Mouse (Mus musculus) heart, postnatal 36 days (tissue): ENCODE data around the gene Renbp. TPM values are rescaled to one million over a fixed set of nuclear protein-coding genes. Genes with fewer than 3 reads are reported as not detected.

Source experiments
- DNase-seq, 2 experiments: peaks; one replicate each; pipeline ENCODE4 v3.0.0; 2021 to 2022
- intact Hi-C: fragments of 180-260 bp; cut with DNase I; formaldehyde crosslinking; loops from one replicate; pipeline ENCODE4 v1.15.1; 2025
- total RNA-seq, 2 experiments: library from RNA; stranded (reverse); gene quantifications; 2 replicates each; pipeline ENCODE4 v1.2.3; 2021

The Renbp gene
- total RNA-seq, result 1 to 10 TPM; 5.4 to 6.7 TPM

DNA sequence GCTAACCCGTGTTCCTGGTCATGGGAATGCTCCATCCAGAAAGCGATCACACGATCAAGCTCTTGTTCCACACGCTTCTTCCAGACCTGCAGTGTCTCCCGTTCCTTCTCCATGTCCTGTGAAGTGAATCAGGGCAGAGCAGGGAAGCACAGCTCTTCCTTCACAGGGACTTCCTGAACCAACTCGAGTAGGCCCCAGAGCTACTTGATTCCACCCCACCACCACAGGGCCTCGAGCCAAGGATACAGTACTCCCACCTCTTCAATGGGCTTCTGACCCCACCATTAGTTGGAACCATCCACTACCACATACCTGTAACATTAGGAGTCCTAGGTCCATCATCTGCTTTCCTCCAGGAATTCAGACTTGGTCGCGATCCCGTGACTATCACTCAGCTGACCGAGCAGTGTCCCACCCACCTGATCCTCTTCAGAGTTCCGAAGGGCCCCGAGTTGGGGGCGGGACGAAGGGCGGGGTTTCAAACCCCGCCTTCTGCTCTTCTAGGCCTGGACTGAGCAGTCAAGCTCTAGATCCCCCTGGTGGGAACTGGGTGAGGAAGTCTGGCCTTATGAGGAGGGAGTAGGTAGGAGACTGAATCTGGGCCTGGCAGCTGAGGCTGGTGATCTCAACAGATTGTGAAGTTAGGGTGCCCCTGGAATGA, at the start of gene Renbp:
Renbp (minus strand) TSS at position 449 of the 661 bp plus-strand sequence.
- intact Hi-C loops, result no loop called here
- DNase-seq, result peak; percentile 55 to 61

DNA sequence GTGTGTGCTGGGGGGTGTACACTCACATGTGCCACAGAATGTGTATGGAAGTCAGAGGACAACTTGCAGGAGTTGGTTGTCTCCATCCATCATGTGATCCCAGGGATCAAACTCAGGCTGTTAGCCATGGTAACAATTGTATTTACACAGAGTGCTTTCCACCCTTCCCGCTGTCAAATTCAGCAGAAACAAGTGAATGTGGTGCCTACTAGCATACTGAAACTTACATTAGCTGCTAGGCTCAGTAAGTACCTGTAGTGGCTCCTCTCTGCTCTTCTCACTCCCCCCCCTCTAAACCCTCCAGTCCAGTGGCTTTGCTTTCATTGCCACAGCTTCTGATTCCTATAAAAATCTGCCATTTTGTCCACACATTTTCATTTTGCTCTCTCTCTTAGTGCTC, 47.1 kb upstream of the Renbp start:
- no peak for DNase-seq
- intact Hi-C loops, result no loop called here

DNA sequence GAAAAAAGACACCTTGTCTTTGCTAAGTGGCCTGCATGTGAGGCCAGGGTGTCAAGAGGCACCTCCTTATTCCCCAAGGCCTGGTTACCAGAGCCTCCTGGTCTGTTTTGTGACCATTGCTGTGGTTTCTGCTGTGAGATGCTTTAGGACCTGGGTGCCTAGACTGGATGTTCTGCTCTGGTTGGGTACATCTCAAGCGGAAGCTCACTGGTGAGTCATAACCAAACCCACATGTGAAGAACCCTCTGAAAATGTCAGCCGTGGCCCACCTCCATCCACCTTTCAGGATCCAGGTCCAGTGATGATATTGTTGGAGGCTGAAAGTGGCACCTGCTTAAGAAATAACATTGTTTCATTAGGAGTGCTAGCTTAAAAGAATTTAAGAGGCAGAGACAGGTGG, 45.6 kb upstream of the Renbp start:
- intact Hi-C loops, result no loop called here
- DNase-seq, result no peak

DNA sequence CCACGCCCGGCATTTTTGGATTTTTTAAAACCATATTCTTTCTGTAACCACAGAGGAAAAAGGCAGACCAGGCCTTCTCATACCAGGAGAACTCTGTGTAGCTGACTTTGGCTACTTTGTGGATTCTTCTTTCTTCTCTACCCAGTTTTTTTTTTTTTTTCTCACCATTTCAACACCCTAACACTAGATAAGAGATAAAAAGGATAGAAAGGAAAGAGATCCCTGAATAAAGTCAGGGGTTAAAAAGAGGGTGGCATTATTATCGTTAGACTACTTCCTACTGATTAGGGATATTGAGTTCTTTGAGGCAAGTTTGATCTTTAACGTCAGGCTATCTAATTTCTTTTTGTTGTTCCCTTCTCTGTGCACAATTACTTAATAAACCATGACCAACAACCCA, 42.1 kb upstream of the Renbp start:
- DNase-seq, result no peak
- intact Hi-C loops, result no loop called here

DNA sequence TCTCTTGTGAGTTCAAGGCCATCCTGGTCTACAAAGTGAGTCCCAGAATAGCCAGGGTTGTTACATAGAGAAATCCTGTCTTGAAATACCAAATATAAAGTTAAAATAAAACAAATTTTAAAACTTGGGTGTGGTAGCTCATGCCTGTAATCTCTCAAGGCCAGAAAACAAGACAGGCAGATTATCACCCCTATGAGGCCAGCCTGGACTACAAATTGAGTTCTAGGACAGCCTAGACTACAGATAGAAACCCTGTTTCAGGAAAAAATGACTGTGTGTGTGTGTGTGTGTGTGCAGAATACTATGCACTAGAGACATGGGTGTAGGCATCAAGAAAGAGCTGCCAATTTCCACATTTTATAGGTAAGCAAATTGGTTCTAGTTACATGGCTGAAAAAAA, 40.1 kb upstream of the Renbp start:
- intact Hi-C loops, result no loop called here
- no peak for DNase-seq

DNA sequence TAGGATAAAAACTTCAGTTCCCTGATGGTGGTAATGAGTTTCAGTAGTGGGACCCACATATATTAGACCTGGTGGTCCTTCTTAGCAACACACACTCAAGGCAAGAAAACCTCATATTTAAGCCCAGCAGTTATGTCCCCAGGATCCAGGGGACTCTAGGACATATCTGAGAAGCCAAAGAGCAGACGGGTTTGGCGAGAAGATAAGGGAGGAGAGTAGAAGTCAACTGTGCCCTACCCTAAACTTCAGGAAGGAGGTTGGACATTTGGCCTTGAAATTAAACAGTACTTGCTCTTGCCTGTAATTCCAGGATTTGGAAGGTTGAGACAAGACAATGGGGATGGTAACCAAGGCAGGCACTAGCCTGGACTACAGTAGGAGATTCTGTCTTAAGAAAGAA, 39.1 kb upstream of the Renbp start:
- DNase-seq, result no peak
- intact Hi-C loops, result loop anchor here (2.0 to 5.0 kb wide), 3 partner anchors 53 to 443 kb away; partner anchors contain the start of gene Irak1

DNA sequence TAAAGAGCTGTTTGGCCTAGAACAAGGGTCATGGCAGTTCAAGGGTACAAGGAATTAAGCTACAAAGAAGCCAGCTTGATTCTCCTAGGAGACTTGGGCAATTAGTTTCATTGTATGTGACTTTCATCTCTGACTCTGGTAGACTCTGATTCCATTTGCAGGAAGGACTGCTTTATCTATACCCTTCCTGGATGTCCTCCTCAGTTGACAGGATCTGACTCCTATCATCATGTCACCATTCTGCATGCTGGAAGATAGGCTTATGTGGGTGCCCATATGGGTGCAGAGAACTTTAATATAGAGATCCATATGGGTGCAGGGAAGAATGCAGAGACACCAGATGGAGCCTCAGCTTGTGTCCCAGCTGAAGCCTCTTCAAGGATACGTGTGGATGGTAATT, 38.5 kb upstream of the Renbp start:
- intact Hi-C loops, result loop anchor here (2.0 to 5.0 kb wide), 3 partner anchors 54 to 443 kb away; partner anchors contain the start of gene Irak1
- DNase-seq, result no peak

DNA sequence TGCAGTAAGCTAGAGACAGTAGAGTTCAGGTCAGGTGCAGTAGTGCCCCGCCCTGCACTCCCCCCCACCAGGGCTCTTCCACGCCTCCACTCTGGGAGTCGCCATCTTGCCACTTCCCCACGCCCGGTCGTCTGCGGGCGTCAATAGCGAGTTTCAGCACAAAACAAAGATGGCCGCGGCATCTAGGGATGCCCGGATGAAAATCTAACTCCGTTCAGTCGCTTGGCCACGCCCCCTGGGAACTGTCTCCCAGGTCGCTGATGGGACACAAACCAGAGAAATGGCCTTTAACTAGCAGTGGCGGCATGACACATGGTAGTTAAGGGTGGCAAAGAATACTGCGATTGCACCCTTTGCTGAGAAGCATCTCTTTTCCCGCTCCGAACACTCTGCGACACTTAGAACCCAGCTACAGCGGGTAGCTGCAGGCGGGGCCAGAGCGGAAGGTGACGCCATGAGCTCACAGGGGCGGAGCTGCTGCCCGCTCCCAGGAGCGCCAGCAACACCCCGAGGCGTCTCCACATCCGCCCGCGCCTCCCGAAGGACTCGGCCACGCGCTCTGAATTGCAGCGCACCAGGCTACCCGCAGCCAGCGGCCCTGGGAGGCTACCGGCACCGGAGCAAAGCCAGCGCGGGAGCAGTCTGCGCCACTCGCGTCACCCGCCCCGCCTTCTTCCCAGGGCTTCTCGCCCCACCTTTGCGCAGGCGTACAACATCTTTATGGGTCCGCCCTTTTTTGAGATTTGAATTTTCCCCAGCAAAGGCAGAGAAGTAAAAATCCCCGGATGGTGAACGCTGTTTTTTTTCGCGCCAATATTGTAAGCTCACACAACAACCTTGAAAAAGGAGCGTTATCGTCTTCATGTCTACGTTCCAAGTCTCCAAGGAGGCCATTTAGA, 36.8 kb upstream of the Renbp start:
- intact Hi-C loops, result loop anchor here (2.0 to 5.0 kb wide), 3 partner anchors 55 to 445 kb away; partner anchors contain the start of gene Irak1
- peak; percentile 80 to 91 for DNase-seq

DNA sequence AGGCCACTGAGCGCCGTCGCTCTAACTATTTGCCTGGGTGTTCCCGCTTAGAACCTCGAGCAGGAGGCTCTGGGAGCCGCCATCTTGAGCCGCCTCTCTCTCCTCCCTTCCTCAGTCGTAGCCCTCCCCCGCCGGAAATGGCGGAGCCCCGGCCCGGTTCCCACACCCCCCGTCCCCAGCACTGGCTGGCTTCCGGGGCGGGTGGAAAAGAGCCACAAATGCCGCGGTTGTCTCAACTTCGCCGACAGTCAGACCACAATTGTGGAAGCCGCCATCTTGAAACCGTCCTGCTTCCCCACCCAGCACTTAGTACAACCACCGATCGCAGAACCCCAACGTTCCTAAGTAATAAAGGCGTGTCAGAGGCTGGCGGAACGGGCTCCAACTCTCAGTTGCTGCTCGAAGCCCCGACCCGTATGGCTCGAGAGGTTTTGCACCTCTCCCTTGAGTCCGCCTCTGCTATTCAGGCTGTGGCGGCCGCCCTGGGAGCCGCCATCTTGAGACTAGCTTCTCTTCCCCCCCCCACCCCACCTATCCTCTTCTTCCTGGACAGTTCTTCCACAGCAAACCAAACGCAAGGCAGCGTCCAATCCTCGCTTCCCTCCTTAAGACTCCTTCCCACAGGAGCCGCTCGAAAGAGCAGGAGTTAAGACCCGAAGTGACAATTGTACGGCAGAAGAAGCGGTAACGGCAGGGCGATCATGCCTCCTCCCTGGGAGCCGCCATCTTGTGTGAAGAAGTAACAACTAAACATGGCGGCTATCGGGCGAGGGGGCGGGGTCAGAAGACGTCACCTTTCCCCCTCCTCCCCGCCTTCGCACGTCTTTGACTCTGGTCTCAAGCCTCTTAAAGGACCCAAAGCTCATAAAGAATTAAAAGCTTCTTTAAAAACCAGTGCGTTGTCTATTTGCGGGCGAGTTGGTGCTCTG, 35.9 kb upstream of the Renbp start, which contains the start of gene Hcfc1:
Hcfc1 (minus strand) TSS at position 110 of the 929 bp plus-strand sequence.
- intact Hi-C loops, result loop anchor here (5.0 kb wide), 2 partner anchors 121 to 446 kb away; no protein-coding TSS in a partner anchor
- peak; percentile 87 to 90 for DNase-seq

DNA sequence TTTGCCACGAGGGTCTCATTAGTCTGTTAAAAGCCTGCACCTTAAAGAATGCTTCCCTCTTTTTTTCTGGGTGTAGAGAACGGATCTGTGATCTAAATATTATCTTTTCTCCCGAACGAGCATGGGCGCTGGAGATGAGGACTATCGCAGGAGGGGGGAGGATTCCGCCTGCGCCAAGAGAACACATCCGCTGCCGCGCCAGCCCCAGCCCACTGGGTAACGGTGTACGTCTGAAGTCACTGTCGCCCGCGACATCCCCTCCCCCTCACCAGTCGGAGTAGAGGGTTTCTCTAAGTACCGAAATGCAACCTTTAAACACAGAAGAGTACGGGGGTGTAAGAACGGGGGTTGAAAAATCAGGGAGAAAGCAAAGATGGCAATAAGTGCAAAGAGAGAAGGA, 34.7 kb upstream of the Renbp start:
- intact Hi-C loops, result loop anchor here (5.0 kb wide), 2 partner anchors 122 to 447 kb away; no protein-coding TSS in a partner anchor
- DNase-seq, result peak in 1 of 2 experiments; percentile 24

DNA sequence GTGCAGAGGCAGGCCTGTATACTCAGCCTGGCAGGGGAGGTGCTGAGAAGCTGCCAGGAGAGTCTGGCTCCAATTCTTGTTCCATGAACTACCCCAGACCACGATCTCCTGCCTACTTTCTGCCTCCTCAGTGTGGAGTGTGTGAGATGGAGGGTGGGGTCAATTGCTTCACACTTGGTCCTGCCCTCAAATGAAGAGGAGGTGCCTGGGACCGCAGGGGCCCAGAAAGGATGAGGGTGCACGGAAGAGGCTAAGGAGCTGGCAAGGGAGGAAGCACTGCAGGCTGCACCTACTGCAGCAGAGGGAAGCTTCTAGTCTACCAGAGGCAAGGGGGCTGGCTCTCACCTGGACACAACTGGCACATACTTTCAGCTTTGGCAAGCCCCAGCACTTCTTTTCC, 33.7 kb upstream of the Renbp start:
- DNase-seq, result no peak
- intact Hi-C loops, result no loop called here

DNA sequence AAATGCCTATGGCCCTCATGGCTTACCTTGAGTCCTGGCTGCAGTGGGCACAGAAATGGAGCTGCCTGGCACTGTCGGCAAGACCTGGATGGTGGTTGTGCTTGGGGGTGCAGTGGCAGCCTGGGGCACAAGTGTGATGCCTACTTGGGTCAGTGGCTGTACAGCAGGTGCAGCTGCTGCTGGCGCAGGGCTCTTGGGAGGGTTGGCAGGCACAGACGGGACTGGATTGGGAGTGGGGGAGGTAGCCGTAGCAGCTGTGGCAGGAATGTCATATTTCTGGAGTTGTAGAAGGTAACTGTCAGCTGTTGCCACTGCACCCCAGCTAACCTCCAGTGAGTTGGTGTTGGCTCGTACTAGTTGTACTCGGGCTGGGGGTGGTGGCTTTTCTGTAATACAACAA, 24.3 kb upstream of the Renbp start:
- intact Hi-C loops, result loop anchor here (5.0 kb wide), 1 partner anchor 283 kb away; the partner anchor contains the start of gene Slc6a8
- DNase-seq, result no peak

DNA sequence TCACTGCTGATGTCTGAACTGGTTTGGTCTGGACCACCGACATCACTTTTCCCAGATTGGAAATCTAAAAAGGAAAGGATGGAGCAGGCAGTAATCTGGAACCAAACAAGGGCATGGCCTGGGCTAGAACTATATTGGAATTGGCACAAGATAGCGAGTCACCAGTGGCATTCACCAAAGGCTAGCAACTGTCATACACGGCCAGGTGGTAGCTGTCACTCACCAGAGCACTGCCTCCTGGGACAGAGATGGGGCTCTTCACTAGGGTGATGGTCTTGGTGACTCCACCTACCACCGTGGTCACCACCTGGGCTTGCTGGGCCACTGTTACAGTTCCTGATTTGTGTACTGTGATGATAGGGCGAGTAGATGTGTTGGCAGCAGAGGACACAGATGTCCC, 22.0 kb upstream of the Renbp start:
- intact Hi-C loops, result loop anchor here (5.0 kb wide), 1 partner anchor 280 kb away; the partner anchor contains the start of gene Slc6a8
- DNase-seq, result no peak

DNA sequence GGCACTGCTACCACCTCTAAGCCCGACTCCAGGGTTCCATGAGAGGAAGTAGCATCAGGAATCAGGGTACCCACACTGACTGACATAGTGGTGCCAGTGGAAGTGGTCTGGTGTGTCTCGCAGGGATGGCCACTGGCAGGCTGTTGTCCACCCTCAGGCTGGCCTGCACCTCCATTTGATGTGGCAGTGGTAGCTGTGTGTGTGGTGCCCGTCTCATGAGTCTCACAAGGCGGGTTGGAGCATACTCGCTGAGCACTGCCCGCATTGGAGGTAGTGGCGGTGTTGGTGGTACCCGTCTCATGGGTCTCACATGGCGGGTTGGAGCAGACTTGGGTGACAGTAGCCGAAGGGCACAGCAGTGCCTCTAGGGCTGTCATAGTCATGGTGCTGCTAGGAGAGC, 18.7 kb upstream of the Renbp start:
- intact Hi-C loops, result loop anchor here (2.0 kb wide), 1 partner anchor 151 kb away; no protein-coding TSS in a partner anchor
- no peak for DNase-seq

DNA sequence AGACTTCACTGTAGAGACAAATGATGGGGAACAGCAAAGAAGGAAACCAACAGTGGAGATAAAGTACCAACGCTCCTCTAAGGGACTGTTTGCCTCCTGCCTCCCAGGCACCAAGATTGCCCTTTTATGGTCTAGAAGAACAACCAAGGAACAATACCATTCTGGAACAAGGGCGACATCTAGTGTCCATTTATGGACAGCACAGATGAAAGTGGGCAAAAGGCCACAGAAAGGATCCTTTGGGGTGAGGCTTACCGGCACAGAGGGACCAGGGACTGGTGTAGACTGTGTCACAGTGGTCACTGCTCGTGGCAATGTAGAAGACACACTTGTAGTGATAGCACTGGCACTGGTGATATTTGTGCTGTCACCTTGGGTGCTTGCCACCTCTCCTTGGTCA, 18.0 kb upstream of the Renbp start:
- intact Hi-C loops, result loop anchor here (2.0 kb wide), 1 partner anchor 150 kb away; no protein-coding TSS in a partner anchor
- DNase-seq, result peak; percentile 49 to 56

DNA sequence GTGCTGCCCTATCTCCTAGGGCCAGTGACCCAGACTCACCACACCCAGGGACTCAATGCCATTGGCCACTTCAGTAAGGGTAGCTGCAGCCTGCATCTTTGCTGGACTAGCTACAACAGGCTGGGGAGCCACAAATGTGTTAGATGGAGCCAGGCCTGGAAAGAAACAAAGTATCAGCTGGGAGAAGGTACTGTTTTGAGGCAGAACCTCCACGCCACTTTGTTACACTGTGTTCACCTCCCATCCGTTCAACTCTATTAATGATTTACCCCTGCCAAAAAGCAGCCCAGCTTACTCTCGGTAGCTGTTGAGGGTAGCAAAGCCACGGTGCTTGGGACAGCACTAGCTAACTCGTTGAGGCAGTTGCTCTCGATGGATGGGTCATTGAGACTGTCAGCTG, 16.2 kb upstream of the Renbp start:
- intact Hi-C loops, result no loop called here
- DNase-seq, result no peak

DNA sequence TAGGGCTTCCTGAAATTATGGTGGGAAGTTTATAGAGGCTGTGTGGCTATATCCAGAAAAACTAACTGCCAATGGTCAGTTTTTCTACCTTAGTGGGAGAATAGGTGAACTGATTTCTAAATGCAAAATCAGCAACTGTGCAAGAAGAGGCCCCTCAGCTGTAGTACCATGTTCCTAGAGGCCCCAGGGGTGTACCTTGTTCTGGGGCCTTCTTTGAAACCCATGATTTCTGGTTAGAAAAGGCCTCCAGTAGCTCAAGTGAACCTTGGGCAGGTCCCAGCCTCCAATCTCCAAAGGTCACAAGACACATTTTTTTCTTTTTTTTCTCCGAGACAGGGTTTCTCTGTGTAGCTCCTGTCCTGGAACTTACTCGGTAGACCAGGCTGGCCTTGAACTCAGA, 11.6 kb upstream of the Renbp start:
- intact Hi-C loops, result no loop called here
- no peak for DNase-seq

DNA sequence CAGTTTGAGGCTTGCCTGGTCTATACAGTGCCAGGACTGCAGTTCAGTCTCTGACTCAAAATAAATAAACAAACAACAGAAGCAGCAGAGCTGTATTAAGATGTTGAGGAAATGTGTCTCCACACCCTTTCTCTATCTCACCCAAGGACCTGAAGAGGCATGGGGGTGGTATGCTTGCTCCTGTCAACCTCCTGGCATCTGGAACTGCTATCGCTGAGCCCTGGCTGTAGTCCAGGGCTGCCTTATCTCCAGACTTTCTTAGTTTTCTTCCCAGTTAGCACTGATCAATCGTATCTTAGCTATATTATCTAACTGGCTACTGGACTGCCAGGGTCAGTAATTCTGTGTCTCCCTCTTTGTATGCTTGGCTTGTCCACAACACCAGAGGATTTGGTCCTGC, 11.2 kb upstream of the Renbp start:
- intact Hi-C loops, result no loop called here

DNA sequence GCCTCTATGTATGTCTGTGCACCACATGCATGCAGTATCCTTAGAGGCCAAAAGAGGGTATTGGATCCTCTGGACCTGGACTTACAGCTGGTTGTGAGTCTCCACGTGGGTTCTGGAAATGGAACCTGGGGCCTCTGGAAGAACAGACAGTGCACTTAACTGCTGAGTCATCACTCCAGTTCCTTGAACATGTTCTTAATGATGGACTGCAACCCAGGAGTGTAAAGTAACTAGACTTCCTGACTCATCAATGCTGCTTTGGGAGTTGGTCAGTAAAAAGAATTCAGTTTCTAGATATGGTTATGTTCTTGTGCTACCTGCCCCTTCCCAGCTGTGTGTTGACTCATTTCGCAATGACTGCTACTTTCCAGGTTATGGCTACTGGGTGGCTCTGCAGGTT, 1.2 kb upstream of the Renbp start:
- intact Hi-C loops, result no loop called here
- no peak for DNase-seq

More for the DNA sequence above, 11.2 kb upstream of the Renbp start:
- DNase-seq, result no peak

DNA sequence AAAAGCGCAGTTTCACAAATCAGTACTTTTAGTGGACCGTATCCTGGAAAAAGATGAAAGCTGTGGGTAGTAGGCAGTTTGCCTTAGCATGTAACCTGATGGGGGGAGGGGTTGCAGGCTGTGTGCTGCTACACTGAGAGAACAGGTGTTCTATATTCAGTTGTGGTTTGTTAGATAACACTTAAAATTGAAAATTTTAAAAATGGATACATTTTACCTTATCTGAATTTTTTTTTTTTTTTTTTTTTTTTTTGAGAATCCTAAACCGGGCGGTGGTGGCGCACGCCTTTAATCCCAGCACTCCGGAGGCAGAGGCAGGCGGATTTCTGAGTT, 8.1 kb downstream of the Renbp start:
- no peak for DNase-seq
- intact Hi-C loops, result no loop called here
